Mouse (Mus musculus) c-Kit-negative CD71-positive TER-119-positive erythroid progenitor cells, embryonic 14.5 days (primary cell): ENCODE results near the gene Smbd1.

Experiments
- DNase-seq: peaks from one replicate; pipeline ENCODE4 v3.0.0-alpha.2; 2013; ENCODE audit warnings: low read depth, low spot score

The Smbd1 gene

GRCm38 (mm10) chr16:32813362-32813761 is 3.1 kb upstream of the Smbd1 start:
- no peak for DNase-seq

DNA sequence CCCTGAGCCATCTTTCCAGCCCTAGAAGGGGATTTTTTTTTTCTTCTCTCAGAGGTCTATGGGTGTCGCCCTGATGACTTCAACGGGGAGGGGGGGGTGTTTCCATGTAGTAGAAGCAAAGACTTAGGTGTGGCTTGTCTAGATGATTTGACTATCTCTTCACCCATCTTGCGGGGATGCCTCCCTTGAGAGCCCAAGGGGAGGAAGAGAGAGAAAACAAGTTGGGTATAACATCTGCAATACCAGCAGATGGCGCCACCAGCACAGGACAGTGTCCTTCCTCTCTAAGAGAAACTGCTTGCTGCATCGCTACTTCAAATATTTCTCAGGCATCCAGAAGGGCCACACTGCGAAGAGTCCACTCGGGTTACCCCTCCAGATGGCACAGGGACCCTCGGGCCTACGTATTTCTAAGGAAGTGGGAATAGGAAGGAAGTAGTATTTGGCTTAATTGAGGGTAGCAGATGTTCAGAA is 2.6 kb upstream of the Smbd1 start:
- DNase-seq: peak; percentile 60

DNA sequence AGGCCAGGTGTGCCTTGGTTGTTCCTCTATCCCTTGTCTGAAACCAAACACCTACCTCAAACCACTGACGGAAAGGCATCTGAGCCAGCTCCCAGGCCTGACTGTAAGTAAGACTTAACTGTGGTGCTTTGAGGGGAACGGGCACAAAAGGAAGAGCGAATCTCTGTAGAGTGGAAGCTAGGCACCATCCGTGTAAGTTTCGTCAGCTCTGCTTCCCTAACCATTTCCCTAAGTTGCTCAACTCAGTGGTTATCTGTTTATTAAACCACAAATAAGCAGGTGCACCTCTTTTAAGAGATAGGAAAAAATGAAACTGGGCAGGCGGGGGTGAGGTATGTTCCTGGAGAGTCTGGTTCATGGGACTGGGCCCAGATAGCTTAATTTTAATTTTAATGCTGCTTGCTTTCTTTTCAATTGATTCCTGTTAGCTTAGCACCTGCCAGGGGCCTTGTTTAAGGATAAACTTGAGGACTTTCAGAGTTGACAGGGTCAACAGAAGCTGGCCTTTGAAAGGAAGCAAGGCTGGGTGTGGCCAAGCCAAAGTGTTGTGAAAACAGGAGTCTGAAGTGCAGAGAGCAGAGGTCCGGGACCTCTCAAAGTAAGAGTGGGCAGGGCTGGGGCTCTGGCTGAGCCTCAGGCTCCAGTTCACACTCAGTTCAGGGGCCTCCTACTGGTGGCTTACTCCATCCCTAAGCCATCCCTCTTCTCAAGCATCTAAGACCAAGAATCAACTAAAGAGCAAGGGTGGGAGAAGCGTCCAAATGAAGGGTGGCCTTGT is 2.7 kb downstream of the Smbd1 start:
- DNase-seq: no peak

DNA sequence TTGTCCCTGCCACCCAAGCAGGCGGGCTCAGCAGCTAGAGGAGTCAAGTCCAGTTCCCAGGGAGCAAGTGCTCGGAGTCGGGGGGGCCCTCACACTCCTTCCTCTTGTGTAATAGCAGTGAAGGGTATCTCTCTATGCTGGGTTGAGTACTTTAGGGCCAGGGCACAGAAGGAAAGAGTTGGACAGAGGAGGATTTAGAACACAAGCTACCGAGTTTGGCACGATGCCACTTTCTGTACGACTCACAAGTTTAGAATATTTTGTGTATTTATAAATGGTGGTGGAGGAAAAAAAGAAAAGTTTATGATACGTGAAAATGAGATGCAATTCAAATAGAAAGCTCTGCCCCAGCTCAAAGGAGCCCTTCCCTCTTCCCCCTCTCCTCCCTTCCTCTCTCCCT is 5.1 kb downstream of the Smbd1 start:
- no peak for DNase-seq

- DNase-seq: no peak
Observed at GRCm38 (mm10) chr16:32803901-32804300, 6.4 kb downstream of the Smbd1 start.

- DNase-seq: no peak
Observed at GRCm38 (mm10) chr16:32803252-32803853, 6.9 kb downstream of the Smbd1 start.

DNA sequence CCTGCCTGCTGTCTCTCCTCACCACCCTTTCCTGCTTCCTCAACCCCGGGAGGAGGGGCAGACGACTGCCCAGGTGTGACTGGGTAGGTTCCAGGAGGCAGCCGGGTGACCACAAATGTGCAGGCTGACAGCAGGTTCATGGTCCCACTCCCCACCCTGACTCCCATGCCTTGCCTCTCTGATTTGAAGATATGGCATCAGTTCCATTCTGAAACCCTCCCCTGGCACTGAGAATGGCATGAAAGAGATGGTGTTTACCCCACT is 12.9 kb downstream of the Smbd1 start, which contains the start of gene Muc20:
Gene Muc20 (minus strand): TSS at position 10 of the 264 bp plus-strand sequence.
- no peak for DNase-seq

GRCm38 (mm10) chr16:32796676-32797425 is 13.4 kb downstream of the Smbd1 start:
- no peak for DNase-seq

GRCm38 (mm10) chr16:32795177-32795576 is 15.1 kb downstream of the Smbd1 start:
- DNase-seq: no peak

GRCm38 (mm10) chr16:32790056-32790455 is 20.2 kb downstream of the Smbd1 start:
- no peak for DNase-seq

GRCm38 (mm10) chr16:32784840-32785239 is 25.4 kb downstream of the Smbd1 start:
- no peak for DNase-seq

- DNase-seq: no peak
Observed at GRCm38 (mm10) chr16:32783324-32784062, 26.8 kb downstream of the Smbd1 start.

DNA sequence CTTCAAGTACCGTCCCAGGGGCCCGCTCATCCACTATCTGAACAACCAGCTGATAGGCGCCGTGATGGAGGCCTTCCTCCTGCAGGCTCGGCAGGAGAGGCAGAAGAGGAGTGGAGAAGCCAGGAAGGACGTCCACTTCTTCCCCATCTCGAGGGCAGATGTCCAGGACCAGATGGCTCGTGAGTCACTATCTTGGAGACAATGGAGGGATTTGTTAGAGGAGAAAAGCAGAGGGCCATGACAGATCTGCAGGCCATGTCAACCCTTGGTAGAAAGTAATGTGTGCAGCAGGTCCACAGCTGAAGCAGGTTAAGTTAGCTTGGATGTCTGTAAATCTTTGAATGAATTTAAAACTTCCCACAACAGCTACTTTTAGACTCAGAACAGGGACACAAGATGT is 31.3 kb downstream of the Smbd1 start:
- no peak for DNase-seq

- no peak for DNase-seq
Observed at GRCm38 (mm10) chr16:32776676-32777075, 33.6 kb downstream of the Smbd1 start.

- DNase-seq: no peak
Observed at GRCm38 (mm10) chr16:32766904-32767303, 43.4 kb downstream of the Smbd1 start.

DNA sequence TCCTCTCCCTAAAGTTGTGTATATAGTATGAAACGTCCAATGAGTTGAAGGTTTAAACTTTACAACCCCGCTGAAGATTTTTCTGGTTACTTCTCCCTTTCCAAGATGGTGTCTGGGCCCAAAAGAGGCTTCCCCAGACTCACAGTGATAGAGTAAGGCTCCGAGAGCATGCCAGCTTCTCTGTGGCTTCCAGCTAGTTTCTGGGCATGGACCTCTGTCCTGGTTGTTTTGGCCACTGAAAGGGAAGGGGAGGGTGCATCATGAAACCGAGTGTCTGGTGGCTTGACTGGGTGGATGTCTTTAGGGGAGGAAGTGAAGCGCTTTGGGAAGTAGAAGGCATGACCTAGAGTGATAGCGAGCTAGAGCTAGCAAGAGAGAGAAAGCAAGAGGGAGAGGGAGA is 45.3 kb downstream of the Smbd1 start:
- no peak for DNase-seq

GRCm38 (mm10) chr16:32764550-32764949 is 45.7 kb downstream of the Smbd1 start:
- no peak for DNase-seq
